Mouse (Mus musculus) megakaryocyte, embryonic 14.5 days (primary cell): Measurements from ENCODE around the gene Sgpp2.

Source experiments
- FLI1 ChIP-seq: IDR thresholded peaks from 2 replicates; pipeline ENCODE4 v1.6.1; 2012; ENCODE audit warnings: low read length, inconsistent platforms, mixed read lengths
- GATA1 ChIP-seq: IDR thresholded peaks from 3 replicates; pipeline ENCODE4 v1.6.1; 2012; ENCODE audit warnings: mixed read lengths, low read length, inconsistent platforms, borderline replicate concordance

DNA sequence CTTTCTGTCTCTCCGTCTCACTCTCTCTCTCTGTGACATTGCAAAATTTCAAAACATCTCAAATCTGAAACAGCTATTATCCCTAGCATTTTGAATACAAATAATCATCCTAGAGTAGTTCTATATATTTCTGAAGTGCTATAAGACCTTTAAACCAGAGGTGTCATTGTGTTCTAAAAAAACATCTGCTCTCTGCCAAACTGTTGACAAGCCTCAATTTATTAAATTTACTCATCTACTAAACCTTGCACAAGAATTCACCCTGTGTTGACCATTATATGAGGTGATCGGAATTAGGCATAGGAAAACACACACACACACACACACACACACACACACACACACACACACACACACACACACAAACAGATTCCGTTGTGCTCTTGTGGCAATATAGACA lies 64.9 kb downstream of the Sgpp2 start:
- no peak for TF ChIP-seq GATA1
- TF ChIP-seq FLI1: no peak
